Mouse (Mus musculus) left cerebral cortex, postnatal 4 days (tissue): Measurements from ENCODE around the gene Hspb3. TPM values are rescaled to one million over a fixed set of nuclear protein-coding genes. Genes with fewer than 3 reads are reported as not detected.

Source experiments
- DNase-seq: peaks from one replicate; pipeline ENCODE4 v3.0.0-alpha.2; 2022
- intact Hi-C: fragments of 180-260 bp; cut with DNase I; formaldehyde crosslinking; loops from one replicate; pipeline ENCODE4 v1.15.1; 2025
- total RNA-seq, 2 experiments: library from RNA; stranded (reverse); gene quantifications; 2 replicates each; pipeline ENCODE4 v1.2.3; 2021

Gene Hspb3
- total RNA-seq, 2 experiments from 2014 or later: 13.4 to 16.4 TPM

DNA sequence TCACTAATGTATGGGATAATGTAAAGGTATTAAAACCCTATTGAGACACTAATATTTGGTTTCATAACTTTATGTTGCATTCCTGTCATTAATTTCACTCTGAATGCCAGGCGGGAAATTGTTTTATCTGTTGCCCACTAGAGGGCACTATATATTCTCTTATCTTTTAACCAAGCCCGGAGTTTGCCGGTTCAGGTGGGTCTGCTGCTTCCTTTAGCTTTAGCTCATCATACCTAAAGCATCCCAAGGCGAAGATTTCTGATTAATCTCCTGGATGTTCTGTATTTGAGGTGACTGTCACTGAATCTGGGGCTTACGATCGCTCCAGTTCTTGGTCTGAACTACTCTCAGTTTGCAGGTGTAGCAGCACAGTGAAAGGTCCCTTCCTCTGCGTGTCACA is 24.6 kb downstream of the Hspb3 start:
- no peak for DNase-seq
- intact Hi-C loops: loop anchor here (2.0 kb wide), 1 partner anchor 226 kb away; no protein-coding TSS in a partner anchor

DNA sequence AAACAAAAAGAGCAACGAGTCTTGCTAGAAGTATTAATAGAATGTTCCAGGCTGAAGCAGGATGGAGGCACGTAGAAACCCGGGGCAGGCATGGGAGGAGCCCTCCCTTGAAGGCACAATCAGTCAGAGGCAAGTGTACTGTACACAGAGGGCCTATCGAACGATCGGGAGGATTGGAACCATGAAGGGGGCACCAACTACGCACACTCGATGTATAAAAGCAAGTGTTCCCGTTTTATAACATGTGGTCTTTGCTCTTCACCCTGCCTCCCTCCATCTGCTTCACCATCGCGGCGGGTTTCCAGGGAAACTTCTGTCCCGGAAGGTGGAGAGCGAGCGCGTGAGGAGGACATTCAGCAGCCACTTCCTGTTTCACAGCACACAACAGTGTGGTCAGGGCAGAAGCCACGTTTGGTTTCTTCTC is 27.7 kb downstream of the Hspb3 start:
- DNase-seq: no peak
- intact Hi-C loops: no loop called here

DNA sequence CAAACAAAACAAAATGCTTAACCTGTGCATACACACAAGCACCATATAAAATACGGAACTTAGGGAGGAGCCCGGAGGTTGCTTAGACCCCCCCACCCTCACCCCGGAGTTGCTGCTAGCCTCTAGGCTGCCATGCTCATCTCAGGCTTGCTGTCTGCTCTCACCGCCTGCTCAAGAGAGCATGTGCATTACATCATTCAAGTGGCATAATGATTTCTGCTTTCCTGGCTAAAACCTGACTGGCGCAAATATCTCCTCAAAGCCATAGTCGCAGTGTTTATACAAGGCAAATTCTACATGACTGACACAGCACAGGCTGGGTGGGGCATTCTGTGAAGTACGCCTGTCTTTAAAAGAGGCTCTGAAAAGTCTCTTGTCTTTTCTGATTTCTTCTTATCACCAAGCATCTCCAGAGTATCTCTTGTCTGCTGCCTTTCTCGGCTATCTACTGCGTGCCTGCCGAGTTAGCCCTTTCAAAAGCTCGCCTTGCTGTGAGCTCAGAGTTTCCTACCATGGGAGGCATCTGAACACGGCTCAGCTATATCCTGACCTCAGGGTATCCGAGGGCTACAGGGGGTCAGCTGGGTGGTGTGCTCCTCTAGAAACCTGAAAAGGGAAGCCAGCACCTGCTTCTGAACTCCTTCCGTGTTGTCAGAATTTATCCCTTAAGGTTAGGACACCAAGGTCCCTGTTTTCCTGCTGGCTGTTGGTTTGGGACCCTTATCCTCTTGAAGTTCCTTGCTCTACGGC is 28.6 kb downstream of the Hspb3 start:
- intact Hi-C loops: no loop called here
- no peak for DNase-seq

DNA sequence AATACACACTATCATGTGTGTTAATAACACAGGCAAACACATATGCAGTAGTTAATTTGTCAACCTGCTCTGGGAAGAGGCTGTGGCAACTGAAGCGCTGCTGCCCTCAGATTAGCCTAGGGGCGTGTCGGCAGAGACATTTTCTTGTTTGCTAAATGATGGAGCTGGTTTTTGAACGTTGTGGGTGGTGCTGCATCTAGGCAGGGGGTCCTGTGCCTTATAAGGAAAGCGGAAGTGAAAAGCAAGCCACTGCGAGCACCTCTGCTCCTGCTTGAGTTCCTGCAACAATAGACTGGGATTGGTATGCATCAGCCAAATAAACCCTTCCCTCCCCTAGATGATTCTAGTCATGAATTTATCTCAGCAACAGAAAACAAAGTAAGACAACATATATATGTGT is 31.0 kb downstream of the Hspb3 start:
- intact Hi-C loops: no loop called here
- no peak for DNase-seq

DNA sequence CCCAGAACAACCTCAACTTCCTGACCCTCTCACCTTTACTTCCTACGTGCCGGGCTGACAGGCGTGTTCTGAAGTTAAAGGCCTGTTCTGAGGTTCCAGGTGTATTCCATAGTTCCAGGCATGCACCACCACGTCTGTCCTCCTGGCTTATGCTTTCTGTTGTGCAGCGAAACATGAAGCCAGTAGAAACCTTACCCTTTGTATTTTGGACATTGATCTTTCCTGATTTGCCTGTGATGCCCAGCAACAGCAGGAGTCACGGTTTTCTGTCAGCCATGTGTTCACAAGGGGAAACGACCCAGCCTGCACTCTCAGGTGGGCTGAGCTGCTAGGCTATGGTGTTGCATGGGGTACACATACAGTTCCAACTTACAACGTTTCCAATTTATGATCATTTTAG is 35.9 kb downstream of the Hspb3 start:
- no peak for DNase-seq

DNA sequence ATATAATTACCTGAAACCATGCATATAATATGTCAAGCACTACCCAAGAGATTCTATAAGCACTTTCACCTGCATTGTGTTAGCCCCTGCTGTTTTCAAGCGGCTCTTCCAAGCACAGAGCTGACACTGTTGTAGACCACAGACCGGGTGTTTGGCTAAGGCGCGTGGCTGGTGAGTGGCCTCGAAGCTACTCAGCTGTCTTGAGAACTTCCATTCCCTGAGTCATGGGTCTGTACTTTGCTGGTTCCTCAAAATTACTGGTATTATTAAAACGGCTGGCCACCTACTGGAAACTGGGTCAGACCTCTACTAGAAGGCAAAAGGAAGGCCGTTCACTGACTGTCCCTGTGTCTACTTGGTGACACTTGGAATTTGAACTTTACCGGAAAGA is 40.6 kb downstream of the Hspb3 start:
- no peak for DNase-seq
- intact Hi-C loops: no loop called here

More for the DNA sequence above, 35.9 kb downstream of the Hspb3 start:
- intact Hi-C loops: no loop called here

DNA sequence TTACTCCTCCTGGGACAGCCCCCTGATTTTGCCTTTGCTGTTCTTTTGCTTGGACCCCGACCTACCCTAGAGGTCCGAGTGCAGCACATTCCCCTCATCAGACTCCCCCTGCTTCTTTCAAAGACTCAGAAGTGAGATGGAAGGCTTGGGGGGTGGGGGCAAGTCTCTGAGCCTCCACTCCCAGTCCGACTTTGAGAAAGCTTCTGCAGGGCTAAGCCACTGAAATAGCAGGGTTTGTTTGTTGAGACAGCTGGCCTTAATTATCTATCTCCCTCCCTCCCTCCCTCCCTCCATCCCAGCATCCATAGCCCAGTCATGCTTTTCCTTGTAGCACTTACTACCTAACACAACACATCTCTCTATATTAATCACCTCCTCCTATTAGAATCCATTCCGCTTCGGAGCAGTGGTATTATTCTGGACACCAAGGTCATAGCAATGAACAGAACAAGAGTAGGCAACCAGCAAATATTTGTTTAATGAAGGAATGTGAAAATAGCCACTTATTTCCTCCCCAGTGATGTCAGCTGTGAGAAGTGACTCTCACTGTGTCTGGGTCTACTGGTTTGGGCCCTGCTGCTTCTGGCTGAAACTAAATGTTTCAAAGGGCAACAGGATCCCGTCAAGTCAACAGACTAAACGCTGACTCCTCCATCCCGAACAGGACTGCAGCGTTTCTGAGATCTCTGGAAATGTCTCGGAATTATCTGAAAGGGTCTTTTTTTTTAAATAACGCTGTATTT is 41.2 kb downstream of the Hspb3 start:
- intact Hi-C loops: no loop called here
- DNase-seq: no peak

DNA sequence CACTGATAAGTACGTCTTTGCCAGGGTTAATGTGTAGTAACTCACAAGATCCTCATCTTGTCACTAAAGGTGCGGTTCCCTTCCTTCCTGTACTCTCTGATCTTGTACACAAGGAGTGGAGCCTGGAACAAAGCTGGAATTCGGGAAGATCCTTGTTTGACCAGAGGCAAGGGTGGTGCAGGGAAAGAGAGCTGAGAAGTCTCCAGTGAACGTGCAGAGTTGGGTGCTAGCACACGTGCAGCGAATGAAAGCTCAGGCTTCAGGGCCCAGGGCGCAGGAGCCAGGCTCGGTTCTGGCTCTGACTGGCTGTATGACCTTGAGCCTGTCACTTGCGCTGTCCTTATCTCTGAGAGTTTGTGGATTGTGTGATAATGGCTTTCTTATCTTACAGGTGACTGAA is 44.5 kb downstream of the Hspb3 start:
- intact Hi-C loops: loop anchor here (2.0 to 10.0 kb wide), 3 partner anchors 204 to 347 kb away; no protein-coding TSS in a partner anchor
- DNase-seq: no peak

DNA sequence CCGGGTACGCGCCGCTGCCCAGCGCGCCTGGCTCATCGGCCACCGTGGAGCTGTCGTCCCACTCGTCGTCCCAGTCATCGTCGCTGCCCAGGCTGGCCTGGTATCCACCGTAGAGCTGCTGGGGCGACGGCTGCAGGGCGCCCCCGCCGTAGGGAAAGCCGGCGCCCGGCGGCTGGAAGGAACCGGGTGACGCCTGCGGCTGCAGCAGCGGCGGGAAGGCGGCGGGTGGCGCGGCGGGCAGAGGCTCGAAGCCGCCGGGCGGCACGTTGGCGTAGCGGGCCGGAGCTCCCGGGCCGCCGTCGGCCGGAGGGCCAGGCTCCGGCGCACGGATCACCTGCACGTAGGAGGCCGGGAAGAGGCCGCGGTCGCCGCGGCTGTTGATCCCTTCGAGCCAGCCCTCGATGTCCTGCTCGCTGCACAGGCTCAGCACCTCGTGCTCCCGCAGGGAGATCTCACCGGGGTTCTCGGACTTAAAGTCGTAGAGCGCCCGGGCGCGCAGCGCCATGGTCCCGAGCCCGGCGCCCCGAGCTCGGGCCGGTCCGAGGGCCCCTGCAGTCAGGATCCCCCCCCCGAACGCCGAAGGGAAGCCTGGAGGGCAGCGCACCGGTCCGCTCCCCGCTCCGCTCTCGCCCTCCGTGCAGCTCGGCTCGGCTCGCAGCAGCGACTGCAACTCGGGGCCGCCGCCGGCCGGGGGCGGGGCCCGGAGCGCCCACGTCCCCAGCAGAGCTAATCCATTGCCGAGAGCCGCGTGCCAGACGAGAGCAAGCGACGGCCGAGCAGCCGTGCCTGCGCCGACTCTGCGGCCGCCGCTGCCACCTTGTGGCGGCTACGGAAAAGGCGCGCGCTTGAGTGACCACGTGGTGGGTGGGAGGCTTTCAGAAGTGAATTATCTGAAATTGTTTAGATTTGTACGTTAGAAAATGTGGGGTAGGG is 45.3 kb downstream of the Hspb3 start, which contains the start of gene Snx18:
Gene Snx18, minus strand, starts transcription at position 674 of the 933 bp plus-strand sequence.
- intact Hi-C loops: loop anchor here (2.0 to 10.0 kb wide), 3 partner anchors 203 to 346 kb away; no protein-coding TSS in a partner anchor
- DNase-seq: peak; percentile 95

DNA sequence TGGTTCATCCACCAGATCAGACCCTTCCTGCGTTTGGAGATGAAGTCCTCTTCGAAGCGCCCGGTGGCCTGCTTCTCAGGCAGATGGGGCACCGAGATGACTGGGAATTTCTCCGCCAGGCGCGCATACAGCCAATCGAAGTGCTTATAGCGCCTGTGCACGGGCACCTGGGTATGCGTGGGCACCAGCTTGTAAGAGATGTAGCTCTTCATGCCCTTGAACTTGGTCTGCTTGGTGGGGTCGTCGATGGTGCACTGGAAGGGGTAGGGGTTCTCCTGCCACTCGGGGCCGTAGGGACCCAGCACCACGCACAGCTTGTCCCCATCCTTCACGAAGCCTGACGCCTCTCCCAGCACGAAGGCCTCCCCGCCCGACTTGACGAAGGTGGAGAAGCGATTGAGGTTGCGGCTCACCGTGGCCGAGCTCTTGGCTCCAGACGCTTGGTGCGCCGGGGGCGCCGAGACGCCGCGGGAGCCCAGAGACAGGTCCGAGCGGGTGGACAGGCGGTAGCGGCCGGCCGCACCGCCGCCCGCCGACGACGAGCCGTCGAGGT is 46.1 kb downstream of the Hspb3 start:
- intact Hi-C loops: loop anchor here (5.0 to 10.0 kb wide), 2 partner anchors 203 to 345 kb away; no protein-coding TSS in a partner anchor
- DNase-seq: peak; percentile 29

DNA sequence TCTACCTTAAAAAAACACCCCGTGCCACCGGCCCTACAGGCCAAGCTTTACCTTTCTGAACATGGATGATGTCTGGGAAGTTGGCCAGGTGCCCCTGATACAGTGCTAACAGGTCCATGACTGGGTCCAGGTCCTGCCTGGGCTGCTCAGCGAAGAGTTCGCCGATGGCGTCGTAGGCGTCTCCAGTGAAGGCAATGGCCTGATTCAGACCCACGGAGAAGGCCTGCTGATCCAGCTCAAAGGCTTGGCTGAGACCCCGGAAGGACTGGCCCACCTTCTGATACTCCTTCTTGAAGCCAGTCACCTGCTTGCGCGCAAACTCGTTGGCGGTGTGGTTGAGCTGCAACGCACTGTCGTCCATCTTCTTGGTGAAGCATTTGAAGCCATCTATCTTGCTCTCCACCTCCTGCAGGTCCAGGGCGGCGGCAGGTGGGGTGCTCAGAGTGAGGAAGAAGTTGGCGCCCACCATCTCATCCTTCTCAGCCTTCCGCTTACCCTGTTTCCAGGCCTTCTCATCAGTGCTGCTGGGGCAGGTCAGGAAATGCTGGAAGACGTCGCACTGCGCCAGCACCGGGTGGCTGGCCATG is 46.6 kb downstream of the Hspb3 start:
- intact Hi-C loops: loop anchor here (5.0 to 10.0 kb wide), 2 partner anchors 202 to 345 kb away; no protein-coding TSS in a partner anchor
- DNase-seq: peak; percentile 40

DNA sequence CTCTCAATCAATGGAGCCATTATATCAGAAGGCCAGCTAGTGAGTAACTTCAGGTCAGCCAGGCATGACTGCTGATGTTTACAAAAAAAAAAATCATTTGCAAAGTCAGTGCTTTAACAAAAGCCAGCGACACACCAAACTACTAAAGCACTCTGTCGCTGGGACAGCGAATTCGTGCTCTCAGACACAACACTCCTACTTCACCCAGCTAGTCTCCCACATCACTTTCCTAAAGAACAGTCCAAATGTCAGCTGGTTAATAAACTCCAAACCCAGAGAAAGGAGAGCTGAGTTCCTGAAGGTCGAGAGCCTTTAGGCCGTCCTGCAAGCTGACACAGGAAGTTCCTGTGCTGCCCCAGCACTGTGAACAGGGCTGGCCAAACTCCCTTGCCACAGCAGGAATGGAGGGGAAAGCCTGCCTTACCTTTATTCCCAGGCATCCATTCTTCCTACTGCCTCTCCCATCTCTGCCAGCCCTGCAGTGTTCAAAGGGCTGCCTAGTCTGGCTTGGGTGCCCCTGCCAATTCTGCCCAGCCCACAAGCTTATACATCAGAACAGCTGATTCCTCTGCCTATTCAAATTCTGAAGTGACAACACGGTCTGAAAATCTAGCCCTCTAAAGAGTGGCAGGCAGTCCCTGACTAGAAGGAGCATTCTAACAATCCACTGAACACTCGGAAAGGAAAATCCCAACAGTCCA is 47.4 kb downstream of the Hspb3 start:
- intact Hi-C loops: loop anchor here (5.0 to 10.0 kb wide), 2 partner anchors 201 to 344 kb away; no protein-coding TSS in a partner anchor
- no peak for DNase-seq

DNA sequence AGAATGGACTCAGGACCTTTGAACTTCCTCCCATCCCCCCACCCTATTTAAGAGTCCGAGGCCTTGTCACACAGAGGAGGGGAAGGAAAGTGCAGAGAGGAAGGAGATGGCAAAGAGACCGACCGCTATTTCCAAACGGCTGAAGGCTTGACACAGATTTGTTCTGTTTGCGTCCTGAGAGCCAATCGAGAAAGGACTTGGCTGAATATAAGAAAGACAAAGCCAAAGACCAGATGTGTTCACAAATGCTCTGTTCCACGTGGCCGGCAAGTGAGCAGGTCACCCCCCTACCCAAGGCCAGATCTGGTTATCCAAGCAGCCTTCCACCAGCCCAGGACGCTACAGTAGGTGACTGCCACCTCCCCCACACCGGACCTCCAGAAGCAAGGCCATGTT is 47.9 kb downstream of the Hspb3 start:
- no peak for DNase-seq
- intact Hi-C loops: loop anchor here (5.0 to 10.0 kb wide), 2 partner anchors 201 to 343 kb away; no protein-coding TSS in a partner anchor

DNA sequence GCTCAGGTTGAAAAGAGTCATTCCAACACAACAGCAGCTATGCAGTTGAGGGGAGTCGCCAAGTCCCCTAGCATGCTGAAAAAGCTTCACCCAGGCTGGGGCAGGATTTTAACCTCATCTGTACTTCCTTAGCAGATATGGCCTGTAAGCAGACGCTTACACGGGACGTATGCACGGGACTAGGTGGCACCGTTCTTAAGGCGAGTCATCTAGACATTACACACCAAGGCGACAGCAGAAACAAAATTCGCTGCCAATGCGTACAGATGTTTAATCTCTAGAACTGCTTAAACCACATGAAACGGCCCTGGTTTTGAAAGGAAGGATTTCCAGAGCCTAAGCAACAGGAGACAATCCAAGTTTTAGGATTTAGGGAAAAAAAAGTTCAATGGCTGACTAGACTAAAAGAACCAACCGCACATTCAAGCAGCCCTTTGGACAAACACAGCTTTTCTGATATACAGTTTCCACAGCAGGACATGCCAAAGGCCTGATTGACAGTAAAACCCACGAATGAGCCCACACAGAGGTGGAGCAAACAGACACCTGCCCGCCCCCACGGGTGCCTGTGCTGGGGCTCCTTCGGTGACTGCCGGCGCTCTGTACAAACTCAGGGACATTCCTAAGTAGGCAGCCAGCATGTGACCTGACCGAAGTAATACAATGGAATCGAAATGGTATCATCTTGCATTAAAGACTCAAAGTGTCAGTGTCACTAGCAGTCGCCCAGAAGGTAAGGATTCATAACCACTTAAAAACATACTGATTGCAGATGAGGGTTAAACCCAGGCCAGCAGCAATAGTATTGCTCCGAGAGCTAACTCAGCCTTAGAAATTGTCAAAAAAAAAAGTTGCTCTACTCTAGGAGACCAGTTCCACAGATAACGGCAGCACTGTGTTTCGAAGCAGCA is 48.6 kb downstream of the Hspb3 start:
- peak; percentile 79 for DNase-seq
- intact Hi-C loops: loop anchor here (5.0 to 10.0 kb wide), 2 partner anchors 200 to 343 kb away; no protein-coding TSS in a partner anchor

DNA sequence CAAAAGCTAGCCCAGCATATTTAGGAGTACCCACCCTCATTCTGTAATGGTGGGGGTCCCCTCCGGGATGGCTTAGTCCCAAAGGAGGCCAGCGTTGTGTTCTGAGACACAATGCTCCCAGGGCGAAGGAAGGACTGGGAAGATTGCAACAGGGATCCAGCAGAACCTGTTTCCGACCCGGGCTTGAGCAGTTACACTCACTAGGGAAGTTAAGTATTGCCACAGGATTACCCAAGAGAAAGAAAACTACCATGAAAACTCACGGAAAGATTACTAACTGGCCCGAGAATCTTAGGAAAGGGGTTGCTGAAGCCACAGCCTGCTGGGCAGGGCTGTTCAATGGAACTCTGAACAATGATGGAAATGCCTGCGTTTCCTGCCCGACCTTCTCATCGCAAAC is 49.6 kb downstream of the Hspb3 start:
- no peak for DNase-seq
- intact Hi-C loops: loop anchor here (10.0 kb wide), 1 partner anchor 199 kb away; no protein-coding TSS in a partner anchor

DNA sequence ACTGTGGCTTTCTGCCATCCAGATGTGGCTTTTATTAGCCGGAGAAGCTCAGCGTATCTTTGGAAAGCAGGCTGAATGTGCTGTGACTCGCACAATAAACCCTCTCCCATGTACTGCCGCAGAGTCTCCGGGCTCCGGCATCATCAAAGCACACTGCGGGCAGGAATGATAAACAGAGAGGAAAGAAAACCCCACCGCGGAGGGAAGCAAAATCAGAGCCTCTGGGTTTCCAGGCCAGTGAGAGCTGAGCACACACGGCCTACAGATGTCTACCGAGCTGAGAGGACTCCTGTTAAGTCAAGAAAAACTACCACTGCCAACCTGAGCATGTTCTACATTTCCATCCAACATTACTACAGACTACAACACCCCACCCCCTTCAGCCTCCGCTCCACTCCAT is 50.1 kb downstream of the Hspb3 start:
- DNase-seq: no peak

More for the DNA sequence above, 50.1 kb downstream of the Hspb3 start:
- intact Hi-C loops: loop anchor here (10.0 kb wide), 1 partner anchor 199 kb away; no protein-coding TSS in a partner anchor
